Mouse (Mus musculus): ENCODE results near the gene Lrrc27.

GRCm38 (mm10) chr7:139185971-139186370 lies 26.8 kb upstream of the Lrrc27 start:
- TF ChIP-seq CTCF (IDR thresholded peaks at IDR 0.05; ENCODE audit: borderline replicate concordance, insufficient read depth, low read depth, low read length), result no peak
- TF ChIP-seq POLR2A (IDR thresholded peaks at IDR 0.05; ENCODE audit: borderline replicate concordance, insufficient read depth, low read length), result no peak

Measured in cerebellum, adult 2 months (tissue).